Mouse (Mus musculus) spleen, adult 2 months (tissue): Measurements from ENCODE around the gene Gnao1.

Source experiments
- CTCF ChIP-seq: fragments of 200-500 bp; IDR thresholded peaks from 2 replicates; pipeline ENCODE4 v1.5.1; 2011; ENCODE audit warnings: mild to moderate bottlenecking, inconsistent platforms; ENCODE audit not compliant: insufficient read depth, insufficient read length, insufficient replicate concordance; ENCODE audit errors: extremely low read depth
- POLR2A ChIP-seq: fragments of 200-500 bp; IDR thresholded peaks from 2 replicates; pipeline ENCODE4 v1.6.1; 2011; ENCODE audit warnings: low read depth, low read length, inconsistent platforms

DNA sequence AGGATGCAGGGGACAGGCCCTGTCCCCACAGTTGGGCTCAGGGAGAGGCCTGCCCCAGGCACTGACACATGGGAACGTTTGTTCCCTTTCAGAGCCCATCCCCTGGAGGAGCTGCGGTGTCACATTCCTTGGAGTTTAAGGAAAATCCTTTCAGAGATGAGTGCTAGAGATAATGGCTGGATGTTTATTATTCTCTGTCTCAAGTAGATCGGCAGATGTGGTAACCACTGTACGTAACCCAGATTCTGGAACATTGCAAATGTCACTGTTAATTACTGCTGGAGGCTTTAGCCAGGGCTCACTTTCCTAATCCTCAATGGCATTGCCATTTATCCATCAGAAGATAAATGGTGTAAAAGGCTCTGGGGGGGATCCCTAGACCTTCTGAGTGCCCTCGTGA is 44.9 kb downstream of the Gnao1 start:
- no peak for TF ChIP-seq CTCF
- no peak for TF ChIP-seq POLR2A
